Mouse (Mus musculus): ENCODE measurements around the gene Lrrk2. TPM values are rescaled to one million over a fixed set of nuclear protein-coding genes. Genes with fewer than 3 reads are reported as not detected.
A peak's percentile ranks its signal among the peaks of the same experiment; 100 is the strongest.

Lrrk2 gene
- polyA plus RNA-seq, 1 experiment = 21.5 TPM

- no peak for TF ChIP-seq POLR2A (IDR thresholded peaks at IDR 0.05; ENCODE audit: extremely low read depth, insufficient read depth, low read length)
- TF ChIP-seq CTCF (IDR thresholded peaks at IDR 0.05; ENCODE audit: extremely low read depth, insufficient read depth, low read length) = no peak
- Histone ChIP-seq H3K4me3 (ENCODE audit: insufficient read depth, low read length) (no peak overlapping the region), H3K4me1 (ENCODE audit: control insufficient read depth, insufficient read depth, low read length) (no peaks in the 10 kb centered on the region), H3K27ac (ENCODE audit: insufficient read depth, low read length) (no peak overlapping the region)
Measured at GRCm38 (mm10) chr15:91709207-91710130, 36.5 kb downstream of the Lrrk2 start.

GRCm38 (mm10) chr15:91735216-91735922 is 62.4 kb downstream of the Lrrk2 start:
- H3K4me3 ChIP-seq (ENCODE audit: insufficient read depth, low read length) = no peak overlapping the region
- no peak overlapping the region for H3K27ac ChIP-seq (ENCODE audit: insufficient read depth, low read length)
- peaks cover 1% of the 10 kb centered on the region; the same call in 1 of the 2 replicates for H3K4me1 ChIP-seq (ENCODE audit: control insufficient read depth, insufficient read depth, low read length)
- no peak for TF ChIP-seq CTCF (IDR thresholded peaks at IDR 0.05; ENCODE audit: extremely low read depth, insufficient read depth, low read length)
- no peak for TF ChIP-seq POLR2A (IDR thresholded peaks at IDR 0.05; ENCODE audit: extremely low read depth, insufficient read depth, low read length)

GRCm38 (mm10) chr15:91736791-91737533 is 64.0 kb downstream of the Lrrk2 start:
- H3K27ac ChIP-seq (ENCODE audit: insufficient read depth, low read length) = no peak overlapping the region
- H3K4me1 ChIP-seq (ENCODE audit: control insufficient read depth, insufficient read depth, low read length) = peaks cover 1% of the 10 kb centered on the region; the same call in 1 of the 2 replicates
- H3K4me3 ChIP-seq (ENCODE audit: insufficient read depth, low read length) = no peak overlapping the region
- TF ChIP-seq CTCF (IDR thresholded peaks at IDR 0.05; ENCODE audit: extremely low read depth, insufficient read depth, low read length) (peak; percentile 47), POLR2A (IDR thresholded peaks at IDR 0.05; ENCODE audit: extremely low read depth, insufficient read depth, low read length) (no peak)

- no peak overlapping the region for H3K4me3 ChIP-seq (ENCODE audit: insufficient read depth, low read length)
- no peak overlapping the region for H3K27ac ChIP-seq (ENCODE audit: insufficient read depth, low read length)
- H3K4me1 ChIP-seq (ENCODE audit: control insufficient read depth, insufficient read depth, low read length) = peaks cover 1% of the 10 kb centered on the region; the same call in 1 of the 2 replicates
- 0 out of 2 replicates have a peak, but pooled peaks have one; percentile 11 for TF ChIP-seq CTCF (IDR thresholded peaks at IDR 0.05; ENCODE audit: extremely low read depth, insufficient read depth, low read length)
- no peak for TF ChIP-seq POLR2A (IDR thresholded peaks at IDR 0.05; ENCODE audit: extremely low read depth, insufficient read depth, low read length)
Measured at GRCm38 (mm10) chr15:91738808-91739207, 65.8 kb downstream of the Lrrk2 start.

GRCm38 (mm10) chr15:91745501-91745900 is 72.5 kb downstream of the Lrrk2 start:
- Histone ChIP-seq H3K4me3 (ENCODE audit: insufficient read depth, low read length) (no peak overlapping the region), H3K4me1 (ENCODE audit: control insufficient read depth, insufficient read depth, low read length) (no peaks in the 10 kb centered on the region), H3K27ac (ENCODE audit: insufficient read depth, low read length) (no peak overlapping the region)
- no peak for TF ChIP-seq CTCF (IDR thresholded peaks at IDR 0.05; ENCODE audit: extremely low read depth, insufficient read depth, low read length)
- no peak for TF ChIP-seq POLR2A (IDR thresholded peaks at IDR 0.05; ENCODE audit: extremely low read depth, insufficient read depth, low read length)

GRCm38 (mm10) chr15:91752111-91752510 is 79.1 kb downstream of the Lrrk2 start:
- Histone ChIP-seq H3K4me1 (ENCODE audit: control insufficient read depth, insufficient read depth, low read length) (peaks cover 2% of the 10 kb centered on the region; the same call in 1 of the 2 replicates), H3K4me3 (ENCODE audit: insufficient read depth, low read length) (no peak overlapping the region)
- no peak for TF ChIP-seq POLR2A (IDR thresholded peaks at IDR 0.05; ENCODE audit: extremely low read depth, insufficient read depth, low read length)
- TF ChIP-seq CTCF (IDR thresholded peaks at IDR 0.05; ENCODE audit: extremely low read depth, insufficient read depth, low read length) = peak; percentile 33; the same call in 1 of the 2 replicates

GRCm38 (mm10) chr15:91753378-91754080 is 80.6 kb downstream of the Lrrk2 start:
- no peak overlapping the region for H3K27ac ChIP-seq (ENCODE audit: insufficient read depth, low read length)
- H3K4me3 ChIP-seq (ENCODE audit: insufficient read depth, low read length) = no peak overlapping the region
- peaks cover 2% of the 10 kb centered on the region; the same call in 1 of the 2 replicates for H3K4me1 ChIP-seq (ENCODE audit: control insufficient read depth, insufficient read depth, low read length)
- TF ChIP-seq CTCF (IDR thresholded peaks at IDR 0.05; ENCODE audit: extremely low read depth, insufficient read depth, low read length) = no peak
- no peak for TF ChIP-seq POLR2A (IDR thresholded peaks at IDR 0.05; ENCODE audit: extremely low read depth, insufficient read depth, low read length)

More at GRCm38 (mm10) chr15:91752111-91752510, 79.1 kb downstream of the Lrrk2 start:
- H3K27ac ChIP-seq (ENCODE audit: insufficient read depth, low read length) = no peak overlapping the region

- H3K4me1 ChIP-seq (ENCODE audit: control insufficient read depth, insufficient read depth, low read length) = peaks cover 2% of the 10 kb centered on the region; the same call in 1 of the 2 replicates
- no peak overlapping the region for H3K27ac ChIP-seq (ENCODE audit: insufficient read depth, low read length)
- TF ChIP-seq CTCF (IDR thresholded peaks at IDR 0.05; ENCODE audit: extremely low read depth, insufficient read depth, low read length) (peak; percentile 40; the same call in 1 of the 2 replicates), POLR2A (IDR thresholded peaks at IDR 0.05; ENCODE audit: extremely low read depth, insufficient read depth, low read length) (no peak)
- no peak overlapping the region for H3K4me3 ChIP-seq (ENCODE audit: insufficient read depth, low read length)
Measured at GRCm38 (mm10) chr15:91754546-91754945, 81.6 kb downstream of the Lrrk2 start.

Measured in cortical plate, adult 2 months (tissue).